Mouse (Mus musculus) Patski (cell line): Measurements from ENCODE around the gene Ylpm1. TPM values are rescaled to one million over a fixed set of nuclear protein-coding genes. Genes with fewer than 3 reads are reported as not detected.
A peak's percentile ranks its signal among the peaks of the same experiment; 100 is the strongest.

Experiments used
- ATAC-seq: fragments of 100-300 bp; one replicate; pipeline ENCODE4 v1.8.0; 2021
- CTCF ChIA-PET: fragments of 350-600 bp; sonication (Branson Sonifier 250); formaldehyde crosslinking; loops from one replicate; lab custom pipeline; 2022; ENCODE audit warnings: inconsistent platforms; lab: Charles Lee
- POLR2A ChIA-PET: fragments of 350-600 bp; sonication (Branson Sonifier 250); formaldehyde crosslinking; loops from one replicate; lab custom pipeline; 2022; ENCODE audit warnings: antibody characterized with exemption, inconsistent platforms; lab: Charles Lee
- DNase-seq: peaks from one replicate; pipeline ENCODE4 v3.0.0-alpha.2; 2011; ENCODE audit warnings: low read depth, low spot score
- H3K27me3 ChIP-seq: fragments of 371-371 bp; one replicate; pipeline ENCODE4 v1.5.1; 2021
- CTCF ChIP-seq: fragments of 100-300 bp; IDR thresholded peaks from one replicate; pipeline ENCODE4 v1.5.1; 2021
- in situ Hi-C: fragments of 300-500 bp; cut with MboI; formaldehyde crosslinking; loops from 3 replicates; pipeline ENCODE4 v1.11.1; 2018; ENCODE audit warnings: low pct_unique_long_range_greater_than_20kb, mixed read lengths
- polyA plus RNA-seq: library from polyadenylated mRNA; unstranded; gene quantifications from one replicate; pipeline ENCODE4 v1.2.3, GENCODE M21; 2021

Ylpm1 gene
- polyA plus RNA-seq, 1 experiment from 2014 or later: 41.0 TPM

GRCm38 (mm10) chr12:84969656-84970427, 26.3 kb upstream of the Ylpm1 start:
- ChIA-PET POLR2A (no interaction called here), CTCF (no interaction called here)
- in situ Hi-C loops: loop anchor here (10.0 kb wide), 1 partner anchor 95 kb away; the partner anchor contains the start of gene Ltbp2
- ATAC-seq (no peak), DNase-seq (no peak)
- TF ChIP-seq CTCF: no peak
- H3K27me3 ChIP-seq: no peaks in the 10 kb centered on the region

GRCm38 (mm10) chr12:84970428-84971096, 25.6 kb upstream of the Ylpm1 start, which contains the start of the genes Fcf1 and Arel1:
TSS of gene Fcf1 (plus strand) at chr12:84970897.
TSS of gene Arel1 (minus strand) at chr12:84970900.
- TF ChIP-seq CTCF: no peak
- peak; percentile 65 for ATAC-seq
- DNase-seq: peak; percentile 43
- CTCF ChIA-PET: no interaction called here
- POLR2A ChIA-PET: interaction anchor here (0.6 kb wide), 1 partner anchor 12 kb away, joined by 3 read pairs; no protein-coding TSS in a partner anchor
- no peaks in the 10 kb centered on the region for H3K27me3 ChIP-seq
- in situ Hi-C loops: no loop called here

GRCm38 (mm10) chr12:84979264-84979862, 16.8 kb upstream of the Ylpm1 start:
- ATAC-seq (no peak), DNase-seq (no peak)
- no peak for TF ChIP-seq CTCF
- in situ Hi-C loops: no loop called here
- ChIA-PET CTCF (no interaction called here), POLR2A (no interaction called here)
- H3K27me3 ChIP-seq: no peaks in the 10 kb centered on the region

GRCm38 (mm10) chr12:84989456-84989855, 6.7 kb upstream of the Ylpm1 start:
- POLR2A ChIA-PET: no interaction called here
- DNase-seq: no peak

GRCm38 (mm10) chr12:84995112-84995761, 884 bp upstream of the Ylpm1 start:
- TF ChIP-seq CTCF: no peak
- in situ Hi-C loops: no loop called here
- ChIA-PET POLR2A (no interaction called here), CTCF (interaction anchor here (1.4 kb wide), 1 partner anchor 119 kb away, joined by 4 read pairs; the partner anchor contains the start of gene Ltbp2)
- no peak for ATAC-seq
- no peak for DNase-seq
- H3K27me3 ChIP-seq: peaks cover 7% of the 10 kb centered on the region

More at GRCm38 (mm10) chr12:84989456-84989855, 6.7 kb upstream of the Ylpm1 start:
- TF ChIP-seq CTCF: no peak
- CTCF ChIA-PET: interaction anchor here (1.0 to 1.5 kb wide), 3 partner anchors 13 to 103 kb away, joined by 3 read pairs; no protein-coding TSS in a partner anchor
- in situ Hi-C loops: no loop called here
- peaks cover 7% of the 10 kb centered on the region for H3K27me3 ChIP-seq
- ATAC-seq: no peak

GRCm38 (mm10) chr12:84996501-84997398, 629 bp downstream of the Ylpm1 start:
- ChIA-PET CTCF (interaction anchor here (1.4 kb wide), 1 partner anchor 120 kb away, joined by 4 read pairs; the partner anchor contains the start of gene Ltbp2), POLR2A (no interaction called here)
- DNase-seq: no peak
- peaks cover 7% of the 10 kb centered on the region for H3K27me3 ChIP-seq
- in situ Hi-C loops: no loop called here
- no peak for TF ChIP-seq CTCF
- ATAC-seq: peak; percentile 17

- CTCF ChIA-PET: no interaction called here
- DNase-seq: no peak
- H3K27me3 ChIP-seq: no peaks in the 10 kb centered on the region
- POLR2A ChIA-PET: interaction anchor here (0.7 kb wide), 1 partner anchor 201 kb away, joined by 3 read pairs; no protein-coding TSS in a partner anchor
- no peak for TF ChIP-seq CTCF
- in situ Hi-C loops: no loop called here
- ATAC-seq: no peak
Measured at GRCm38 (mm10) chr12:84999053-84999452, 2.9 kb downstream of the Ylpm1 start.

- no peak for TF ChIP-seq CTCF
- POLR2A ChIA-PET: no interaction called here
- no peaks in the 10 kb centered on the region for H3K27me3 ChIP-seq
- in situ Hi-C loops: no loop called here
- no peak for DNase-seq
- CTCF ChIA-PET: no interaction called here
- no peak for ATAC-seq
Measured at GRCm38 (mm10) chr12:85006206-85006605, 10.1 kb downstream of the Ylpm1 start.

- ChIA-PET POLR2A (no interaction called here), CTCF (no interaction called here)
- no peak for DNase-seq
- ATAC-seq: no peak
- in situ Hi-C loops: no loop called here
- no peaks in the 10 kb centered on the region for H3K27me3 ChIP-seq
- TF ChIP-seq CTCF: no peak
Measured at GRCm38 (mm10) chr12:85007021-85007420, 10.9 kb downstream of the Ylpm1 start.
